In genomic region chr11:66956303-66956702, GRCm38 (mm10) we compare ENCODE assay signal across 29 mouse cellular contexts. TPM values are rescaled to one million over a fixed set of nuclear protein-coding genes. Genes with fewer than 3 reads are reported as not detected.
A peak's percentile ranks its signal among the peaks of the same experiment; 100 is the strongest.
DNase-seq lines count a peak whose midpoint lies in the region; ATAC-seq and TF ChIP-seq lines count a peak whose summit lies in the region.
"Had no signal": no experiment of that assay in that cellular context is flagged by ENCODE, and none has a peak within 500 bp of the region (broad histone marks: within the 10 kb centered on the region; RNA-seq: fewer than 3 reads in every experiment).

Gene Tmem238l, plus strand, starts transcription at chr11:66956638.

- no peak for TF ChIP-seq CTCF in brain, embryonic 14.5 days (IDR thresholded peaks at IDR 0.05; ENCODE audit: borderline replicate concordance, extremely low read depth, insufficient read depth, insufficient read length)
- TF ChIP-seq CTCF in small intestine, adult 2 months (IDR thresholded peaks at IDR 0.05; ENCODE audit: extremely low read depth, insufficient read length, insufficient replicate concordance, low read depth, low read length): no peak
- no peak for TF ChIP-seq CTCF in left cerebral cortex, adult 2 months (IDR thresholded peaks at IDR 0.05)

- intact Hi-C loops in left cerebral cortex, adult 2 months (cut with DNase I): no loop called here

- 71% methylated on average over 9 of the region's 9 CpGs for WGBS in forebrain, embryonic 14.5 days
- 77% methylated on average over 9 of the region's 9 CpGs for WGBS in forebrain, embryonic 13.5 days
- WGBS in midbrain, embryonic 11.5 days: 84% methylated on average over 9 of the region's 9 CpGs
- 82% methylated on average over 9 of the region's 9 CpGs for WGBS in midbrain, embryonic 14.5 days
- WGBS in small intestine, adult 2 months: 27% methylated on average over 9 of the region's 9 CpGs

- H3K4me3 ChIP-seq in forebrain, embryonic 14.5 days (ENCODE audit: low read depth, low read length): no peak within 1 kb of the TSS
- H3K4me3 ChIP-seq in forebrain, embryonic 13.5 days: no peak within 1 kb of the TSS
- no peak within 1 kb of the TSS for H3K4me3 ChIP-seq in midbrain, embryonic 11.5 days (ENCODE audit: low read depth, low read length)
- no peak within 1 kb of the TSS for H3K4me3 ChIP-seq in midbrain, embryonic 14.5 days (replicated peaks; ENCODE audit: low read depth, low read length)
- H3K4me3 ChIP-seq in small intestine, adult 2 months (ENCODE audit: low read depth, low read length): peak within 1 kb of the TSS; percentile 70
- H3K4me3 ChIP-seq in left cerebral cortex, adult 2 months: no peak within 1 kb of the TSS
- H3K4me3 ChIP-seq: forebrain, embryonic 15.5 days; heart, embryonic 12.5 days; hindbrain, embryonic 10.5 days; limb, embryonic 12.5 days; liver, embryonic 12.5 days; midbrain, embryonic 13.5 days; stomach, embryonic 15.5 days had no signal

- ATAC-seq in forebrain, embryonic 14.5 days: no peak
- ATAC-seq in forebrain, embryonic 13.5 days: no peak
- no peak for ATAC-seq in midbrain, embryonic 11.5 days (ENCODE audit: low FRiP score)
- ATAC-seq in midbrain, embryonic 14.5 days (ENCODE audit: low FRiP score, low TSS enrichment): no peak
- ATAC-seq: CD4-positive, CD25-positive, alpha-beta regulatory T cell, adult 4 months; forebrain, embryonic 15.5 days; hindbrain, embryonic 16.5 days; liver, embryonic 12.5 days; midbrain, embryonic 13.5 days had no signal

- no peaks in the 10 kb centered on the region for H3K4me1 ChIP-seq in forebrain, embryonic 14.5 days (ENCODE audit: control insufficient read depth, insufficient read depth, low read length)
- H3K4me1 ChIP-seq in forebrain, embryonic 13.5 days: 0 out of 2 replicates have a peak, but pooled peaks cover 3% of the 10 kb centered on the region
- no peaks in the 10 kb centered on the region for H3K4me1 ChIP-seq in midbrain, embryonic 11.5 days (ENCODE audit: control insufficient read depth, insufficient read depth, low read length)
- H3K4me1 ChIP-seq in midbrain, embryonic 14.5 days (ENCODE audit: control insufficient read depth, insufficient read depth, low read length): no peaks in the 10 kb centered on the region
- H3K4me1 ChIP-seq in small intestine, adult 2 months (ENCODE audit: control insufficient read depth, insufficient read depth, insufficient read length, low read length): peaks cover 18% of the 10 kb centered on the region; the same call in 1 of the 2 replicates
- H3K4me1 ChIP-seq: forebrain, embryonic 15.5 days; hindbrain, embryonic 10.5 days; limb, embryonic 12.5 days; liver, embryonic 12.5 days; midbrain, embryonic 13.5 days; stomach, embryonic 15.5 days had no signal

- H3K27ac ChIP-seq in forebrain, embryonic 14.5 days (ENCODE audit: low read depth, low read length): no peak within 1 kb of the TSS
- no peak within 1 kb of the TSS for H3K27ac ChIP-seq in forebrain, embryonic 13.5 days
- H3K27ac ChIP-seq in midbrain, embryonic 11.5 days (ENCODE audit: low read depth, low read length): no peak within 1 kb of the TSS
- H3K27ac ChIP-seq in midbrain, embryonic 14.5 days (replicated peaks; ENCODE audit: low read depth, low read length): no peak within 1 kb of the TSS
- H3K27ac ChIP-seq in small intestine, adult 2 months (ENCODE audit: insufficient read depth, low read depth, low read length): peak within 1 kb of the TSS; percentile 97
- no peak within 1 kb of the TSS for H3K27ac ChIP-seq in left cerebral cortex, adult 2 months
- H3K27ac ChIP-seq: forebrain, embryonic 15.5 days; hindbrain, embryonic 10.5 days; limb, embryonic 12.5 days; liver, embryonic 12.5 days; midbrain, embryonic 13.5 days; stomach, embryonic 15.5 days had no signal

- no peak within 1 kb of the TSS for H3K9ac ChIP-seq in forebrain, embryonic 14.5 days (ENCODE audit: low read length)
- no peak within 1 kb of the TSS for H3K9ac ChIP-seq in forebrain, embryonic 13.5 days
- H3K9ac ChIP-seq in midbrain, embryonic 11.5 days (ENCODE audit: low read length): no peak within 1 kb of the TSS
- H3K9ac ChIP-seq in midbrain, embryonic 14.5 days (replicated peaks; ENCODE audit: low read length): no peak within 1 kb of the TSS
- H3K9ac ChIP-seq: forebrain, embryonic 15.5 days; heart, embryonic 12.5 days; limb, embryonic 12.5 days; liver, embryonic 12.5 days; midbrain, embryonic 13.5 days; stomach, embryonic 15.5 days had no signal

- H3K4me2 ChIP-seq in forebrain, embryonic 14.5 days (ENCODE audit: low read length): no peak within 1 kb of the TSS
- H3K4me2 ChIP-seq in forebrain, embryonic 13.5 days: no peak within 1 kb of the TSS
- no peak within 1 kb of the TSS for H3K4me2 ChIP-seq in midbrain, embryonic 11.5 days
- H3K4me2 ChIP-seq in midbrain, embryonic 14.5 days (ENCODE audit: low read length): no peak within 1 kb of the TSS
- H3K4me2 ChIP-seq: forebrain, embryonic 15.5 days; heart, embryonic 12.5 days; limb, embryonic 12.5 days; liver, embryonic 12.5 days; midbrain, embryonic 13.5 days; stomach, embryonic 15.5 days had no signal

- H3K9me3 ChIP-seq in forebrain, embryonic 14.5 days (replicated peaks; ENCODE audit: control insufficient read depth, low read length): no peaks in the 10 kb centered on the region
- H3K9me3 ChIP-seq in forebrain, embryonic 13.5 days (replicated peaks): no peaks in the 10 kb centered on the region; the same call in 1 of the 2 replicates
- no peaks in the 10 kb centered on the region for H3K9me3 ChIP-seq in midbrain, embryonic 11.5 days (ENCODE audit: control insufficient read depth, low read length)
- no peaks in the 10 kb centered on the region for H3K9me3 ChIP-seq in midbrain, embryonic 14.5 days (ENCODE audit: control insufficient read depth, low read length)
- H3K9me3 ChIP-seq: forebrain, embryonic 15.5 days; hindbrain, embryonic 10.5 days; limb, embryonic 12.5 days; liver, embryonic 12.5 days; midbrain, embryonic 13.5 days; stomach, embryonic 15.5 days had no signal

- TF ChIP-seq POLR2A in brain, embryonic 14.5 days (IDR thresholded peaks at IDR 0.05; ENCODE audit: borderline replicate concordance, extremely low read depth, insufficient read depth, insufficient read length, poor library complexity, severe bottlenecking): no peak
- peak; percentile 89 for TF ChIP-seq POLR2A in small intestine, adult 2 months (IDR thresholded peaks at IDR 0.05; ENCODE audit: low read depth, low read length)

- H3K27me3 ChIP-seq in forebrain, embryonic 14.5 days (replicated peaks; ENCODE audit: control insufficient read depth, insufficient read depth, low read length): no peaks in the 10 kb centered on the region
- no peaks in the 10 kb centered on the region for H3K27me3 ChIP-seq in forebrain, embryonic 13.5 days
- H3K27me3 ChIP-seq in midbrain, embryonic 11.5 days (ENCODE audit: control insufficient read depth, insufficient read depth, low read length): no peaks in the 10 kb centered on the region
- no peaks in the 10 kb centered on the region for H3K27me3 ChIP-seq in midbrain, embryonic 14.5 days (ENCODE audit: control insufficient read depth, insufficient read depth, low read length)
- H3K27me3 ChIP-seq in small intestine, adult 2 months (ENCODE audit: control insufficient read depth, insufficient read depth, low read length): no peaks in the 10 kb centered on the region
- H3K27me3 ChIP-seq: forebrain, embryonic 15.5 days; limb, embryonic 12.5 days; liver, embryonic 12.5 days; midbrain, embryonic 13.5 days; stomach, embryonic 15.5 days had no signal

- no peaks in the 10 kb centered on the region for H3K36me3 ChIP-seq in forebrain, embryonic 14.5 days (ENCODE audit: control insufficient read depth, insufficient read depth, low read length)
- no peaks in the 10 kb centered on the region for H3K36me3 ChIP-seq in forebrain, embryonic 13.5 days (ENCODE audit: poor library complexity, severe bottlenecking)
- no peaks in the 10 kb centered on the region for H3K36me3 ChIP-seq in midbrain, embryonic 11.5 days (ENCODE audit: control insufficient read depth, insufficient read depth, low read length)
- H3K36me3 ChIP-seq in midbrain, embryonic 14.5 days (ENCODE audit: control insufficient read depth, insufficient read depth, low read length): no peaks in the 10 kb centered on the region
- H3K36me3 ChIP-seq in small intestine, adult 2 months (ENCODE audit: control insufficient read depth, insufficient read depth, low read length): peaks cover 10% of the 10 kb centered on the region; the same call in 1 of the 2 replicates
- H3K36me3 ChIP-seq: forebrain, embryonic 15.5 days; heart, embryonic 12.5 days; hindbrain, embryonic 10.5 days; limb, embryonic 12.5 days; liver, embryonic 12.5 days; midbrain, embryonic 13.5 days; stomach, embryonic 15.5 days had no signal

- peak; percentile 0 for DNase-seq in forebrain, embryonic 14.5 days (ENCODE audit: low spot score)
- DNase-seq in midbrain, embryonic 11.5 days (ENCODE audit: low spot score, missing footprints): peak; percentile 60
- no peak for DNase-seq in midbrain, embryonic 14.5 days
- peak; percentile 6 for DNase-seq in brain, embryonic 14.5 days (ENCODE audit: low read depth)
- no peak for DNase-seq in left cerebral cortex, adult 2 months (ENCODE audit: extremely low spot score in 1 of 2, low spot score in 2 of 2)
- no peak for DNase-seq in heart, adult 9 months (ENCODE audit: low spot score in 2 of 2)
- DNase-seq: adrenal gland, postnatal 14 days; cerebellum, adult 8-10 months; gastrocnemius, postnatal 10 days; heart, adult 11 months; heart, postnatal 10 days; lung, adult 18-20 months; lung, postnatal 10 days; right cerebral cortex, postnatal 25 days had no signal

RNA-seq across cellular contexts. Expression of gene Tmem238l, which starts in this region (rescaled TPM):
- not detected in 2 replicates for polyA plus RNA-seq in forebrain, embryonic 14.5 days (2014; fragmentation: Nextera tagmentation; extraction: Ambion mirVana)
- 0.19 TPM in 1 of 2 replicates, not detected in the other for polyA plus RNA-seq in forebrain, embryonic 13.5 days (2015; fragmentation: Nextera tagmentation; extraction: Ambion mirVana)
- polyA plus RNA-seq in midbrain, embryonic 11.5 days (2014; fragmentation: Nextera tagmentation; extraction: Ambion mirVana): not detected in 2 replicates
- not detected in 2 replicates for polyA plus RNA-seq in midbrain, embryonic 14.5 days (2014; fragmentation: Nextera tagmentation; extraction: Ambion mirVana)
- 0.10 TPM in 1 of 2 replicates, not detected in the other for polyA plus RNA-seq in brain, embryonic 14.5 days (2012; rRNA removed)
- 69.2 and 269 TPM in 2 replicates for polyA plus RNA-seq in small intestine, adult 2 months (2012; rRNA removed)
- not detected for total RNA-seq in left cerebral cortex, adult 2 months (2021)
- total RNA-seq: adrenal gland, postnatal 14 days; gastrocnemius, postnatal 10 days; layer of hippocampus, postnatal 25 days; left cerebral cortex, postnatal 10 days had no signal
- polyA plus RNA-seq: CD4-positive, CD25-positive, alpha-beta regulatory T cell, adult 4 months; embryonic facial prominence, embryonic 14.5 days; forebrain, embryonic 15.5 days; heart, embryonic 12.5 days; hindbrain, embryonic 10.5 days; hindbrain, embryonic 16.5 days; limb, embryonic 12.5 days; liver, embryonic 12.5 days; midbrain, embryonic 13.5 days; neural tube, embryonic 11.5 days had no signal

Comparison
In these comparisons a context has a peak if more than half of its experiments do, and no peak if none do; other contexts are left out.
1. RNA of gene Tmem238l (polyA plus RNA-seq): 69.2 to 269 TPM in small intestine, adult 2 months; 0.10 TPM in brain, embryonic 14.5 days, not detected in forebrain, embryonic 14.5 days, 0.19 TPM in forebrain, embryonic 13.5 days, not detected in midbrain, embryonic 11.5 days and not detected in midbrain, embryonic 14.5 days; every median in the first group is over 10 times any median in the second.
2. Peak in DNase-seq in forebrain, embryonic 14.5 days; RNA of the gene not detected or under 1 TPM.
3. Peak in DNase-seq in midbrain, embryonic 11.5 days; RNA of the gene not detected or under 1 TPM.
4. Peak in DNase-seq in brain, embryonic 14.5 days; RNA of the gene not detected or under 1 TPM.